Mouse (Mus musculus) stomach, embryonic 15.5 days (tissue): ENCODE data around the gene Zcchc17. TPM values are rescaled to one million over a fixed set of nuclear protein-coding genes. Genes with fewer than 3 reads are reported as not detected.

Source experiments
- ATAC-seq: fragments of 200-750 bp; cut with Nextera tagmentation; 2 replicates; pipeline ENCODE4 v1.8.0; 2017; ENCODE audit warnings: low read depth, moderate number of reproducible peaks, moderate TSS enrichment; ENCODE audit not compliant: insufficient read depth, low FRiP score
- H3K27ac ChIP-seq: fragments of 300-500 bp; sonication (generic); 2 replicates; pipeline ENCODE4 v1.5.1; 2015; ENCODE audit warnings: mild to moderate bottlenecking, inconsistent platforms
- H3K27me3 ChIP-seq: fragments of 300-500 bp; sonication (generic); replicated peaks from 2 replicates; pipeline ENCODE4 v1.6.1; 2015; ENCODE audit warnings: inconsistent platforms
- H3K36me3 ChIP-seq: fragments of 300-500 bp; sonication (generic); 2 replicates; pipeline ENCODE4 v1.6.1; 2015; ENCODE audit warnings: inconsistent platforms
- H3K4me1 ChIP-seq: fragments of 300-500 bp; sonication (generic); 2 replicates; pipeline ENCODE4 v1.6.1; 2015; ENCODE audit warnings: inconsistent platforms
- H3K4me2 ChIP-seq: fragments of 300-500 bp; sonication (generic); 2 replicates; pipeline ENCODE4 v1.6.1; 2015; ENCODE audit warnings: mild to moderate bottlenecking, inconsistent platforms
- H3K4me3 ChIP-seq: fragments of 300-500 bp; sonication (generic); replicated peaks from 2 replicates; pipeline ENCODE4 v1.5.1; 2015; ENCODE audit warnings: inconsistent platforms
- H3K9ac ChIP-seq: fragments of 300-500 bp; sonication (generic); 2 replicates; pipeline ENCODE4 v1.6.1; 2015; ENCODE audit warnings: inconsistent platforms
- H3K9me3 ChIP-seq: fragments of 300-500 bp; sonication (generic); 2 replicates; pipeline ENCODE4 v1.6.1; 2016; ENCODE audit warnings: inconsistent platforms
- WGBS: fragments of 180-500 bp; shearing (Covaris S2); methylation state at CpG from one replicate; pipeline ENCODE4 v1.1.7; 2015; 5-methylcytosine and 5-hydroxymethylcytosine counted together
- polyA plus RNA-seq: library from polyadenylated mRNA; unstranded; fragments of >200 nt; fragmentation: Nextera tagmentation; extraction: Ambion mirVana; gene quantifications from 2 replicates; pipeline ENCODE4 v1.2.1, GENCODE M21; 2015

Gene Zcchc17
- polyA plus RNA-seq: 59.9 and 64.9 TPM in 2 replicates

- H3K36me3 ChIP-seq: peaks cover 14% of the 10 kb centered on the region
- H3K9me3 ChIP-seq: no peaks in the 10 kb centered on the region
- peak; percentile 99 for ATAC-seq
- peak within 1 kb of the TSS; percentile 71 for H3K4me2 ChIP-seq
- peaks cover 16% of the 10 kb centered on the region for H3K4me1 ChIP-seq
- under 1% methylated on average over 49 of the region's 49 CpGs for WGBS
- peak within 1 kb of the TSS; percentile 99 for H3K4me3 ChIP-seq
- peak within 1 kb of the TSS; percentile 83 for H3K27ac ChIP-seq
- H3K9ac ChIP-seq: peak within 1 kb of the TSS; percentile 92
- H3K27me3 ChIP-seq: no peaks in the 10 kb centered on the region
Observed at GRCm38 (mm10) chr4:130359486-130360237, at the start of gene Zcchc17, which contains the start of gene Snrnp40. Gene Zcchc17 (minus strand): TSS chr4:130359943. Gene Snrnp40 (plus strand): TSS chr4:130360132.

- H3K27ac ChIP-seq: no peak overlapping the region
- no peaks in the 10 kb centered on the region for H3K9me3 ChIP-seq
- H3K36me3 ChIP-seq: peaks cover 27% of the 10 kb centered on the region
- whole genome bisulfite sequencing: 69% methylated on average over 3 of the region's 3 CpGs
- no peaks in the 10 kb centered on the region for H3K4me1 ChIP-seq
- no peak overlapping the region for H3K9ac ChIP-seq
- no peaks in the 10 kb centered on the region for H3K27me3 ChIP-seq
- no peak for ATAC-seq
- no peak overlapping the region for H3K4me2 ChIP-seq
- H3K4me3 ChIP-seq: no peak overlapping the region
Observed at GRCm38 (mm10) chr4:130391265-130391664, 31.5 kb upstream of the Zcchc17 start.

GRCm38 (mm10) chr4:130389927-130390326, 30.2 kb upstream of the Zcchc17 start:
- ATAC-seq: no peak
- Histone ChIP-seq H3K4me2 (no peak overlapping the region), H3K4me1 (no peaks in the 10 kb centered on the region), H3K27ac (no peak overlapping the region), H3K36me3 (peaks cover 37% of the 10 kb centered on the region), H3K4me3 (no peak overlapping the region), H3K9me3 (no peaks in the 10 kb centered on the region), H3K27me3 (no peaks in the 10 kb centered on the region), H3K9ac (no peak overlapping the region)
- WGBS: 80% methylated on average over 7 of the region's 7 CpGs

- no peak for ATAC-seq
- WGBS: 84% methylated on average over 6 of the region's 6 CpGs
- peaks cover 41% of the 10 kb centered on the region for H3K36me3 ChIP-seq
Observed at GRCm38 (mm10) chr4:130389496-130389895, 29.8 kb upstream of the Zcchc17 start.

GRCm38 (mm10) chr4:130387256-130387655, 27.5 kb upstream of the Zcchc17 start:
- H3K36me3 ChIP-seq: peaks cover 47% of the 10 kb centered on the region
- H3K4me3 ChIP-seq: no peak overlapping the region
- H3K9me3 ChIP-seq: no peaks in the 10 kb centered on the region
- ATAC-seq: no peak
- H3K27me3 ChIP-seq: no peaks in the 10 kb centered on the region
- H3K4me1 ChIP-seq: no peaks in the 10 kb centered on the region
- H3K9ac ChIP-seq: no peak overlapping the region
- no peak overlapping the region for H3K4me2 ChIP-seq
- WGBS: 84% methylated on average over 3 of the region's 3 CpGs
- no peak overlapping the region for H3K27ac ChIP-seq

More at GRCm38 (mm10) chr4:130389496-130389895, 29.8 kb upstream of the Zcchc17 start:
- no peaks in the 10 kb centered on the region for H3K27me3 ChIP-seq
- H3K9ac ChIP-seq: no peak overlapping the region
- H3K9me3 ChIP-seq: no peaks in the 10 kb centered on the region
- no peaks in the 10 kb centered on the region for H3K4me1 ChIP-seq
- H3K4me3 ChIP-seq: no peak overlapping the region
- no peak overlapping the region for H3K4me2 ChIP-seq
- H3K27ac ChIP-seq: no peak overlapping the region

- H3K27ac ChIP-seq: no peak overlapping the region
- H3K4me1 ChIP-seq: no peaks in the 10 kb centered on the region
- WGBS: 89% methylated on average over 2 of the region's 2 CpGs
- no peak overlapping the region for H3K4me3 ChIP-seq
- no peak overlapping the region for H3K9ac ChIP-seq
- no peaks in the 10 kb centered on the region for H3K9me3 ChIP-seq
- H3K4me2 ChIP-seq: no peak overlapping the region
- no peaks in the 10 kb centered on the region for H3K27me3 ChIP-seq
- H3K36me3 ChIP-seq: peaks cover 63% of the 10 kb centered on the region
- no peak for ATAC-seq
Observed at GRCm38 (mm10) chr4:130380418-130380817, 20.7 kb upstream of the Zcchc17 start.

GRCm38 (mm10) chr4:130379181-130379580, 19.4 kb upstream of the Zcchc17 start:
- Histone ChIP-seq H3K36me3 (peaks cover 61% of the 10 kb centered on the region), H3K4me1 (no peaks in the 10 kb centered on the region), H3K4me2 (no peak overlapping the region), H3K9me3 (no peaks in the 10 kb centered on the region), H3K27me3 (no peaks in the 10 kb centered on the region), H3K4me3 (no peak overlapping the region), H3K27ac (no peak overlapping the region), H3K9ac (no peak overlapping the region)
- WGBS: 100% methylated on average over 2 of the region's 2 CpGs
- ATAC-seq: no peak

- WGBS: 79% methylated on average over 4 of the region's 4 CpGs
- Histone ChIP-seq H3K4me1 (no peaks in the 10 kb centered on the region), H3K27ac (no peak overlapping the region), H3K36me3 (peaks cover 66% of the 10 kb centered on the region), H3K27me3 (no peaks in the 10 kb centered on the region), H3K4me2 (no peak overlapping the region), H3K4me3 (no peak overlapping the region), H3K9ac (no peak overlapping the region), H3K9me3 (no peaks in the 10 kb centered on the region)
- ATAC-seq: no peak
Observed at GRCm38 (mm10) chr4:130377500-130377899, 17.8 kb upstream of the Zcchc17 start.

- WGBS: 86% methylated on average over 4 of the region's 4 CpGs
- H3K27me3 ChIP-seq: no peaks in the 10 kb centered on the region
- H3K4me1 ChIP-seq: no peaks in the 10 kb centered on the region
- ATAC-seq: no peak
- no peak overlapping the region for H3K4me3 ChIP-seq
- no peaks in the 10 kb centered on the region for H3K9me3 ChIP-seq
- no peak overlapping the region for H3K9ac ChIP-seq
- H3K27ac ChIP-seq: no peak overlapping the region
- H3K4me2 ChIP-seq: no peak overlapping the region
- peaks cover 64% of the 10 kb centered on the region for H3K36me3 ChIP-seq
Observed at GRCm38 (mm10) chr4:130376675-130377074, 16.9 kb upstream of the Zcchc17 start.

GRCm38 (mm10) chr4:130360238-130360590, 471 bp upstream of the Zcchc17 start:
- Histone ChIP-seq H3K4me3 (peak overlapping the region; percentile 99), H3K4me1 (peaks cover 16% of the 10 kb centered on the region), H3K9me3 (no peaks in the 10 kb centered on the region), H3K9ac (peak overlapping the region; percentile 92), H3K27ac (peak overlapping the region; percentile 73), H3K36me3 (peaks cover 20% of the 10 kb centered on the region), H3K27me3 (no peaks in the 10 kb centered on the region), H3K4me2 (peak overlapping the region; percentile 64)
- WGBS: under 1% methylated on average over 19 of the region's 19 CpGs
- no peak for ATAC-seq

- Histone ChIP-seq H3K4me1 (peaks cover 16% of the 10 kb centered on the region), H3K4me2 (no peak overlapping the region), H3K9ac (no peak overlapping the region), H3K9me3 (no peaks in the 10 kb centered on the region), H3K27me3 (no peaks in the 10 kb centered on the region), H3K4me3 (no peak overlapping the region), H3K27ac (no peak overlapping the region), H3K36me3 (0 out of 2 replicates have a peak, but pooled peaks cover 7% of the 10 kb centered on the region)
- ATAC-seq: no peak
Observed at GRCm38 (mm10) chr4:130357946-130358345, 1.8 kb downstream of the Zcchc17 start.

GRCm38 (mm10) chr4:130352588-130352987, 7.2 kb downstream of the Zcchc17 start:
- Histone ChIP-seq H3K4me1 (no peaks in the 10 kb centered on the region), H3K4me3 (no peak overlapping the region), H3K9ac (no peak overlapping the region), H3K27ac (no peak overlapping the region), H3K4me2 (no peak overlapping the region), H3K27me3 (no peaks in the 10 kb centered on the region), H3K9me3 (no peaks in the 10 kb centered on the region), H3K36me3 (peaks cover 34% of the 10 kb centered on the region)
- WGBS: 77% methylated on average over 7 of the region's 7 CpGs
- no peak for ATAC-seq
